Mouse (Mus musculus) ES-E14 (cell line): ENCODE measurements at regions not wholly inside any gene's neighbourhood (a gene's known extent, or its start where the extent isn't known, plus 50 kb on each side); places are given as distances from the start of the nearest gene placed in this dataset.

Experiments used
- DNase-seq: peaks from one replicate; pipeline ENCODE4 v3.0.0-alpha.2; 2013; ENCODE audit warnings: low read depth, low spot score
- H3K27ac ChIP-seq: 2 replicates; pipeline ENCODE4 v1.5.1; 2012; ENCODE audit warnings: low read depth, mild to moderate bottlenecking, low read length, moderate library complexity, mixed read lengths; ENCODE audit not compliant: poor library complexity, insufficient read depth, severe bottlenecking
- H3K36me3 ChIP-seq: 2 replicates; pipeline ENCODE4 v1.6.1; 2012; ENCODE audit warnings: mild to moderate bottlenecking, low read length, moderate library complexity, mixed read lengths; ENCODE audit not compliant: control insufficient read depth, poor library complexity, insufficient read depth, severe bottlenecking
- H3K4me1 ChIP-seq, 2 experiments: fragments of 150-350 bp in 1 of 2; sonication (generic) in 1 of 2; 2 replicates each; pipeline ENCODE4 v1.6.1; 2012; ENCODE audit warnings: low read length in 2 of 2, mild to moderate bottlenecking in 1 of 2, mixed read lengths in 1 of 2; ENCODE audit not compliant: control insufficient read depth in 2 of 2, insufficient read depth in 2 of 2, poor library complexity in 1 of 2
- H3K4me3 ChIP-seq, 2 experiments: fragments of 150-350 bp in 1 of 2; sonication (generic) in 1 of 2; 2 replicates each; pipeline ENCODE4 v1.5.1; 2012; ENCODE audit warnings: low read length in 2 of 2, low read depth in 1 of 2, mild to moderate bottlenecking in 1 of 2, mixed read lengths in 1 of 2; ENCODE audit not compliant: insufficient read depth in 1 of 2, poor library complexity in 1 of 2, severe bottlenecking in 1 of 2
- H3K9ac ChIP-seq: 2 replicates; pipeline ENCODE4 v1.6.1; 2012; ENCODE audit warnings: low read depth, mild to moderate bottlenecking, low read length, mixed read lengths; ENCODE audit not compliant: poor library complexity, insufficient read depth, severe bottlenecking
- H3K9me3 ChIP-seq: fragments of 150-350 bp; sonication (generic); 2 replicates; pipeline ENCODE4 v1.6.1; 2012; ENCODE audit warnings: low read depth, mild to moderate bottlenecking, low read length; ENCODE audit not compliant: control insufficient read depth, insufficient read depth
- CHD2 ChIP-seq: IDR thresholded peaks from 2 replicates; pipeline ENCODE4 v1.6.1; 2014; ENCODE audit warnings: mild to moderate bottlenecking, low read depth, low read length, inconsistent platforms
- HCFC1 ChIP-seq: IDR thresholded peaks from 2 replicates; pipeline ENCODE4 v1.6.1; 2012; ENCODE audit warnings: low read length, inconsistent platforms, borderline replicate concordance; ENCODE audit not compliant: insufficient read depth
- MAFK ChIP-seq: IDR thresholded peaks from 2 replicates; pipeline ENCODE4 v1.6.1; 2014; ENCODE audit warnings: mild to moderate bottlenecking, low read depth, low read length, inconsistent platforms; ENCODE audit not compliant: insufficient read depth
- ZC3H11A ChIP-seq: IDR thresholded peaks from 2 replicates; pipeline ENCODE4 v1.6.1; 2012; ENCODE audit warnings: low read depth, mild to moderate bottlenecking, inconsistent platforms, low read length, borderline replicate concordance
- ZNF384 ChIP-seq: IDR thresholded peaks from 2 replicates; pipeline ENCODE4 v1.6.1; 2012; ENCODE audit warnings: low read depth, low read length, inconsistent platforms
- in situ Hi-C, 2 experiments: fragments of 600-800 bp; cut with MboI; formaldehyde crosslinking; loops; one replicate each; pipeline ENCODE4 v1.15.1; 2025; ENCODE audit warnings: low sequenced_read_pairs in 2 of 2, inconsistent platforms in 1 of 2; ENCODE audit not compliant: unreplicated experiment in 2 of 2

DNA sequence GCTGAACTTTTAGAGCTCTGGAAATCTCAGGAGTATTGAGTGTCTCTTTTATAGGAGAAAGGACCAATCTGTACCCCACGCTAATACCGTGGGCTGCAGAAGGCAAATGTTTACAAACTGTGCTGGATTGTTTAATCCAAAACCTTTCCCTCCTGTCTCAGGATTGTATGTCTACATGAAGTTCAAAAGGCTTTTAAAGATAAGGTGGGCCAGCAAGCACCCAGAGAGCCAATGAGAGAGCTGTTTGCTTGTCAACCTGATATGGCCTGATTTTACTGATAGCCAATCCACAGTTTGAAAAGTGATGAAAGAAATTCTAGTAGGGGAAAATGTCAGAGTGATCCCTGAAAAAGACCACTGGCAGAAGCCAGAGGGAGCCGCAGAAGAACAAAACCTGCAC lies 305.8 kb downstream of the Inhba start:
- Histone ChIP-seq H3K9me3 (no peaks in the 10 kb centered on the region), H3K27ac (no peak overlapping the region), H3K4me3 (no peak overlapping the region), H3K9ac (no peak overlapping the region), H3K4me1 (no peaks in the 10 kb centered on the region), H3K36me3 (no peaks in the 10 kb centered on the region)
- in situ Hi-C loops, result no loop called here
- TF ChIP-seq HCFC1 (no peak), CHD2 (no peak), ZC3H11A (no peak)
- DNase-seq, result no peak

GRCm38 (mm10) chr13:16320392-16320791 lies 308.7 kb downstream of the Inhba start:
- in situ Hi-C loops, result no loop called here
- no peak for DNase-seq
- H3K9ac ChIP-seq, result no peak overlapping the region

GRCm38 (mm10) chr13:16325661-16326060 lies 314.0 kb downstream of the Inhba start:
- in situ Hi-C loops, result no loop called here

More at GRCm38 (mm10) chr13:16320392-16320791, 308.7 kb downstream of the Inhba start:
- H3K27ac ChIP-seq, result no peak overlapping the region
- no peaks in the 10 kb centered on the region for H3K36me3 ChIP-seq
- no peaks in the 10 kb centered on the region for H3K4me1 ChIP-seq
- TF ChIP-seq CHD2 (no peak), HCFC1 (no peak), ZNF384 (no peak), ZC3H11A (no peak), MAFK (no peak)
- H3K4me3 ChIP-seq, result no peak overlapping the region
- no peaks in the 10 kb centered on the region for H3K9me3 ChIP-seq

DNA sequence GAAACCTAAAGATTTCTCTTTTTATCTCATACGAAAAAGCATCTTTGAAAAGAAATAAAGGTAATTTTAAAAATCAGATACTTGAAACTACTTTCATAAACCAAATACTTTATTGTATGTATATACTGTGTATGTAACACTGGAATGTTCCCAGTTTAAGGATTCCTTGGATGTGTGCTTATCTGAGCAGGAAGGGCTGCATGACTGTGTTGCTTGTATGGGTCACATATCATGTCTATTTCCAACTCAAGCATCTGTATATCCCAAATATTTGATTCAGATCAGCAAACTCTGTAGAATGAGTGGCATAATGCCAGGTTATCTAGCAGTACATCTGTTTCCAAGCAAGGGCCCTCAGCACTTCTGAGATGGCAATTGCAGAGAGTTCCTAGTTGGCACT lies 330.1 kb downstream of the Inhba start:
- no peak for DNase-seq
- Histone ChIP-seq H3K9ac (no peak overlapping the region), H3K4me3 (no peak overlapping the region), H3K36me3 (no peaks in the 10 kb centered on the region), H3K4me1 (no peaks in the 10 kb centered on the region), H3K9me3 (no peaks in the 10 kb centered on the region), H3K27ac (no peak overlapping the region)
- in situ Hi-C loops, result no loop called here
- no peak for TF ChIP-seq ZNF384
- TF ChIP-seq CHD2, result no peak
- TF ChIP-seq ZC3H11A, result no peak
- no peak for TF ChIP-seq HCFC1
- no peak for TF ChIP-seq MAFK

More at GRCm38 (mm10) chr13:16325661-16326060, 314.0 kb downstream of the Inhba start:
- H3K36me3 ChIP-seq, result no peaks in the 10 kb centered on the region
- no peak overlapping the region for H3K4me3 ChIP-seq
- H3K9me3 ChIP-seq, result no peaks in the 10 kb centered on the region
- H3K27ac ChIP-seq, result no peak overlapping the region
- DNase-seq, result no peak
- no peak for TF ChIP-seq MAFK
- TF ChIP-seq ZNF384, result no peak
- no peak for TF ChIP-seq CHD2
- TF ChIP-seq HCFC1, result no peak
- no peak for TF ChIP-seq ZC3H11A
- no peak overlapping the region for H3K9ac ChIP-seq
- H3K4me1 ChIP-seq, result no peaks in the 10 kb centered on the region

DNA sequence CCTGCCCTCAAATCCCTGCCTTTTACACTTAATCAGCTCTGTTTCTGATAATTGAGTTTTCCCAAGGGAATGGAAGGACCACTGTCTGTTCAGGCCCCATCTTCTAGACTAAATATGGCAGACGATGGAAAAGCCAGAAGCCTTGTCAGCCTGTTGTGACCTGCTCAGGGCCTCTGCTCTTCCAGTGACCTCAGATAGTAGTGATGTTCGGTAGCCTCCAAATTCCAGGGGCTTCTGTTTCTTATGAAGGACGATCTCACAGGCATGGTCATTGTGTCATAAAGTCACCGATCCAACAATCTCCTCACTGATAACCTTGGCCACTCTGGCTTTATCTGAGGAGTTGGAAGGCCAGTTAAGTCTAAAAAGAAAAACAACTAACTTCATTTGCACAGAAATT lies 330.5 kb downstream of the Inhba start:
- no peak for DNase-seq
- Histone ChIP-seq H3K4me3 (no peak overlapping the region), H3K9ac (no peak overlapping the region), H3K36me3 (no peaks in the 10 kb centered on the region), H3K4me1 (no peaks in the 10 kb centered on the region), H3K27ac (no peak overlapping the region), H3K9me3 (no peaks in the 10 kb centered on the region)
- in situ Hi-C loops, result no loop called here
- TF ChIP-seq ZNF384 (no peak), MAFK (no peak), CHD2 (no peak), HCFC1 (no peak), ZC3H11A (no peak)
